Mouse (Mus musculus): Measurements from ENCODE around the gene Cacnb1.

Gene Cacnb1

GRCm38 (mm10) chr11:98022555-98023371 lies at the start of gene Cacnb1:
Cacnb1 (minus strand) TSS chr11:98023034.
- peak; percentile 79 for DNase-seq (ENCODE audit: low read depth, low spot score)

GRCm38 (mm10) chr11:98067255-98067654 lies 44.4 kb upstream of the Cacnb1 start:
- DNase-seq (ENCODE audit: low read depth, low spot score) = no peak

- DNase-seq (ENCODE audit: low read depth, low spot score) = no peak
These were observed 43.4 kb upstream of the Cacnb1 start for GRCm38 (mm10) chr11:98066201-98066600.

- no peak for DNase-seq (ENCODE audit: low read depth, low spot score)
These were observed 39.2 kb upstream of the Cacnb1 start for GRCm38 (mm10) chr11:98061904-98062562.

GRCm38 (mm10) chr11:98061441-98061840 lies 38.6 kb upstream of the Cacnb1 start:
- DNase-seq (ENCODE audit: low read depth, low spot score) = no peak

GRCm38 (mm10) chr11:98060104-98060692 lies 37.4 kb upstream of the Cacnb1 start:
- DNase-seq (ENCODE audit: low read depth, low spot score) = no peak

- DNase-seq (ENCODE audit: low read depth, low spot score) = no peak
These were observed 36.8 kb upstream of the Cacnb1 start for GRCm38 (mm10) chr11:98059662-98060061.

- DNase-seq (ENCODE audit: low read depth, low spot score) = peak; percentile 39
These were observed 35.2 kb upstream of the Cacnb1 start for GRCm38 (mm10) chr11:98057998-98058397.

- DNase-seq (ENCODE audit: low read depth, low spot score) = no peak
These were observed 34.6 kb upstream of the Cacnb1 start for GRCm38 (mm10) chr11:98057466-98057865.

- DNase-seq (ENCODE audit: low read depth, low spot score) = peak; percentile 39
These were observed 30.4 kb upstream of the Cacnb1 start, which contains the start of gene Stac2 for GRCm38 (mm10) chr11:98052989-98053834. Stac2 (minus strand) TSS chr11:98053462.

GRCm38 (mm10) chr11:98052129-98052988 lies 29.5 kb upstream of the Cacnb1 start:
- peak; percentile 49 for DNase-seq (ENCODE audit: low read depth, low spot score)

GRCm38 (mm10) chr11:98051611-98052128 lies 28.8 kb upstream of the Cacnb1 start:
- DNase-seq (ENCODE audit: low read depth, low spot score) = no peak

GRCm38 (mm10) chr11:98050940-98051339 lies 28.1 kb upstream of the Cacnb1 start:
- DNase-seq (ENCODE audit: low read depth, low spot score) = no peak

GRCm38 (mm10) chr11:98050520-98050815 lies 27.6 kb upstream of the Cacnb1 start:
- DNase-seq (ENCODE audit: low read depth, low spot score) = no peak

GRCm38 (mm10) chr11:98049672-98050519 lies 27.1 kb upstream of the Cacnb1 start:
- peak; percentile 48 for DNase-seq (ENCODE audit: low read depth, low spot score)

GRCm38 (mm10) chr11:98047745-98048144 lies 24.9 kb upstream of the Cacnb1 start:
- no peak for DNase-seq (ENCODE audit: low read depth, low spot score)

GRCm38 (mm10) chr11:98046466-98046865 lies 23.6 kb upstream of the Cacnb1 start:
- no peak for DNase-seq (ENCODE audit: low read depth, low spot score)

- DNase-seq (ENCODE audit: low read depth, low spot score) = peak; percentile 43
These were observed 22.8 kb upstream of the Cacnb1 start for GRCm38 (mm10) chr11:98045596-98045995.

- no peak for DNase-seq (ENCODE audit: low read depth, low spot score)
These were observed 21.2 kb upstream of the Cacnb1 start for GRCm38 (mm10) chr11:98044074-98044473.

GRCm38 (mm10) chr11:98042741-98043140 lies 19.9 kb upstream of the Cacnb1 start:
- no peak for DNase-seq (ENCODE audit: low read depth, low spot score)

All from CD4-positive, CD25-positive, alpha-beta regulatory T cell, adult 2 months (primary cell).